Mouse (Mus musculus): ENCODE results near the gene Thy1. TPM values are rescaled to one million over a fixed set of nuclear protein-coding genes. Genes with fewer than 3 reads are reported as not detected.

The Thy1 gene
- total RNA-seq, 2 experiments from 2014 or later, result 854 to 877 TPM

GRCm38 (mm10) chr9:44052855-44053254 is 9.7 kb downstream of the Thy1 start:
- no peak for DNase-seq (ENCODE audit: low spot score in 2 of 2)
- intact Hi-C loops (cut with DNase I), result no loop called here

GRCm38 (mm10) chr9:44053936-44054335 is 10.8 kb downstream of the Thy1 start:
- no peak for DNase-seq (ENCODE audit: low spot score in 2 of 2)
- intact Hi-C loops (cut with DNase I), result no loop called here

GRCm38 (mm10) chr9:44058606-44059005 is 15.4 kb downstream of the Thy1 start:
- no peak for DNase-seq (ENCODE audit: low spot score in 2 of 2)
- intact Hi-C loops (cut with DNase I), result no loop called here

- no peak for DNase-seq (ENCODE audit: low spot score in 2 of 2)
- intact Hi-C loops (cut with DNase I), result loop anchor here (5.0 kb wide), 1 partner anchor 42 kb away; the partner anchor contains the start of gene C1qtnf5
Measured at GRCm38 (mm10) chr9:44065177-44065576, 22.0 kb downstream of the Thy1 start.

DNA sequence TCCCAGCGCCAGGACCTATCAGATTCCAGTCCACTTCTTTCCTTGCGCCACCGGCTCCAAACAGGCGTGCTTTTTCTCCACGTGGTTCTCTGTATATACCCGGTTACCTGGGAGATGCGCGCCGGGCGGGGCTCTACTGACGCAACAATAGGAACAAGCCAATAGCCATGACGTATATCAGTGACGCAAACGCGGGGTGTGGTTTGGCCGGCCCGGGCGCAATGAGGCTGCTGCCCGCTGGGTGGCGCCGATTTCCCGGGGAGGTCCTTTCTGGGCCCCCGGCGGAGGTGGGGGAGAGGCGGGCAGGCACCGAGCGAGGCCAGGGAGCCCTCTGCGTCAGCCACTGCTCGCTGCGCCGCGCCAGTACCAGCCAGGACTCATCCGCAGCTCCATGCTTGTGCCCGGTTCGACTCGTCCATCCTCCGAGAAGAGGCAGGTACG is 23.6 kb downstream of the Thy1 start, which contains the start of gene Usp2:
Gene Usp2 (plus strand): TSS at position 237 of the 441 bp plus-strand sequence.
- peak; percentile 100 for DNase-seq (ENCODE audit: low spot score in 2 of 2)
- intact Hi-C loops (cut with DNase I), result loop anchor here (5.0 kb wide), 1 partner anchor 40 kb away; the partner anchor contains the start of gene C1qtnf5

GRCm38 (mm10) chr9:44067241-44067959 is 24.2 kb downstream of the Thy1 start:
- intact Hi-C loops (cut with DNase I), result loop anchor here (5.0 kb wide), 1 partner anchor 40 kb away; the partner anchor contains the start of gene C1qtnf5
- DNase-seq (ENCODE audit: low spot score in 2 of 2), result no peak

- DNase-seq (ENCODE audit: low spot score in 2 of 2), result no peak
- intact Hi-C loops (cut with DNase I), result loop anchor here (5.0 kb wide), 1 partner anchor 39 kb away; the partner anchor contains the start of gene C1qtnf5
Measured at GRCm38 (mm10) chr9:44067960-44068330, 24.8 kb downstream of the Thy1 start.

- no peak for DNase-seq (ENCODE audit: low spot score in 2 of 2)
- intact Hi-C loops (cut with DNase I), result loop anchor here (5.0 kb wide), 1 partner anchor 38 kb away; the partner anchor contains the start of gene C1qtnf5
Measured at GRCm38 (mm10) chr9:44069252-44069651, 26.1 kb downstream of the Thy1 start.

DNA sequence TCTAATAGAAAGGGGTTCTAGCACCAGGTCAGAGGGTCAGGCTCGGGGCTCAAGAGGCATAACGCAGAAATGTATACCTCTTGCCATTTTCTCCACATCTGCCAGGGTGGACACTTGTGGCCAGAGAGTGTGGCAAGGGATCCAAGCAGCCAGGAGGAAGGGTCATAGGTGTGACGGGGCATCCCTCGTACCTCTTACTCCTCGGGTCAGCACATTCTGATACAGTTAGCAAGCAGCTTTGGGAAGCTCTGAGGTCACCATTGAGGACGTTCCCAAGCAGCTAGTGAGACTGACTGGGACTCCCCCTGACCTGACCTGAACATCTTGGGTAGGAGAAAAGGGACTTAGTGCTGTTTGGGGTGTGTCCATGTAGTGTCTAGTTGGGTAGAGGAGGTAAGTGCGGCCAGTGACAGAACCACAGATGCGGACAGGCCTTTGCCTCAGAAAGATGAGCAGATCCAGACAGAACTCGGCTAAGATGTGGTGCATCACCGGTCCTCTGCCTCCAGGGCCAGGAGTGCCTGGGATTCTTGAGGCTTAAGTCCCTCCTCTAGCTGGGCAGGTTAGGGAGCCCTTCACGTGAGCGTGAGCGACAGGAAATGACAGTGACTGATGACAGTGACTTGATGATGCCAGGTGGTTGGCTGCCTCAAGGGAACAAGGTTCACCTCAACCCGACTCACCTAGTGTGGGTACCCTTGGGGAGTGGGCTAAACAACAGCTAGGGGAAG is 27.1 kb downstream of the Thy1 start:
- DNase-seq (ENCODE audit: low spot score in 2 of 2), result no peak
- intact Hi-C loops (cut with DNase I), result no loop called here

- DNase-seq (ENCODE audit: low spot score in 2 of 2), result no peak
- intact Hi-C loops (cut with DNase I), result no loop called here
Measured at GRCm38 (mm10) chr9:44070844-44071231, 27.7 kb downstream of the Thy1 start.

DNA sequence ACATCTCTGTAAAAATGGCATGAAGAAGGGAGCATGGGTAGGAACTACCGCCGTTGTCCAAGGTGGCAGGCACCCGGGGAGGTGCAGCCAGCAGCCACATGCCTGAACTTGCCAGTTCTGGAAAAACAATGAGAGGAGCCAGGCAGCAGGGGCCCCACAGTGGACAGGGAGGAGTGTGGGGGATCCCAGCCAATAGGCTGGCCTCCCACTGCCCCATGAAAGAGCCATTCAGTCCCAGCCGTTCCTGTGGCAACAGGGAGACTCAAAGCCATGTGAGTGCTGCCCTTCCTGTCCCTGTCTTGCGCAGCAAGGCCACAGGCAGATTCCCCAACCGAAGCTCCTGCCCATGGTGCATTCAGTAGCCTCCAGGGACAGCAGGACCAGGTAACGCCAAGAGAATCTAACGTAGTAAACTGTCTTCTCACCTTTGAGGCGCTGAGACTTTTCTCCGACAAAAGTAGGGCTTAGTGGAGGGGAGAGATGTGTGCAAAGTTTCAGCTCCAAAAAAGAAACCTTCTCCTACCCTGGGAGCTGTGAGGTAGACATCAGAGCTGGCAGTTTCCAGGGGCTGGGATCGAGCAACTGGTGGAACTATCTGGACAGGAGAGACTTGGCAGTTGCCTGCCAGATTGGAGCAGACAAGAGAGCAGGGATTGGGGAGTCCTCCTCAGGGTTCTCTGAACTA is 28.9 kb downstream of the Thy1 start:
- DNase-seq (ENCODE audit: low spot score in 2 of 2), result peak in 1 of 2 experiments; percentile 46
- intact Hi-C loops (cut with DNase I), result no loop called here

- no peak for DNase-seq (ENCODE audit: low spot score in 2 of 2)
- intact Hi-C loops (cut with DNase I), result no loop called here
Measured at GRCm38 (mm10) chr9:44072599-44072915, 29.4 kb downstream of the Thy1 start.

DNA sequence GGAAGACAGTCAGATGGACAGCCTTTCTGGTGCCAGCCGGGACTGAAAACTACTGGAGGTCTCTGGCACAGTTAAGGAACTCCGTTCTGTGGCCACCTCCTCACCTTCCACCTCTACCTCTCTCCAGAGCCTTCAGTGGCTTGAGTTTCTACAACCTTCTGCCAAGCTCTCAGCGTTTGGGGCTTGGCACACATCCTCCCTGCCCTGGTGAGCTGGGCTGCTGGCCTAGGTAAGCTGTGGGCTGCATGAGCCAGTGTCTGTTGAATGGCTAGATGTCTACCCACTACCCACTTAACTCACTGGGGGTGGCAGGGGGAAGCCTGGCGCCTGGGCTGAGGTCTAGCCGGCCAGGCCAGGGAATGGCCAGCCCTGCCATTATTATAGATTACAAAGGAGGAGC is 29.9 kb downstream of the Thy1 start:
- no peak for DNase-seq (ENCODE audit: low spot score in 2 of 2)
- intact Hi-C loops (cut with DNase I), result no loop called here

DNA sequence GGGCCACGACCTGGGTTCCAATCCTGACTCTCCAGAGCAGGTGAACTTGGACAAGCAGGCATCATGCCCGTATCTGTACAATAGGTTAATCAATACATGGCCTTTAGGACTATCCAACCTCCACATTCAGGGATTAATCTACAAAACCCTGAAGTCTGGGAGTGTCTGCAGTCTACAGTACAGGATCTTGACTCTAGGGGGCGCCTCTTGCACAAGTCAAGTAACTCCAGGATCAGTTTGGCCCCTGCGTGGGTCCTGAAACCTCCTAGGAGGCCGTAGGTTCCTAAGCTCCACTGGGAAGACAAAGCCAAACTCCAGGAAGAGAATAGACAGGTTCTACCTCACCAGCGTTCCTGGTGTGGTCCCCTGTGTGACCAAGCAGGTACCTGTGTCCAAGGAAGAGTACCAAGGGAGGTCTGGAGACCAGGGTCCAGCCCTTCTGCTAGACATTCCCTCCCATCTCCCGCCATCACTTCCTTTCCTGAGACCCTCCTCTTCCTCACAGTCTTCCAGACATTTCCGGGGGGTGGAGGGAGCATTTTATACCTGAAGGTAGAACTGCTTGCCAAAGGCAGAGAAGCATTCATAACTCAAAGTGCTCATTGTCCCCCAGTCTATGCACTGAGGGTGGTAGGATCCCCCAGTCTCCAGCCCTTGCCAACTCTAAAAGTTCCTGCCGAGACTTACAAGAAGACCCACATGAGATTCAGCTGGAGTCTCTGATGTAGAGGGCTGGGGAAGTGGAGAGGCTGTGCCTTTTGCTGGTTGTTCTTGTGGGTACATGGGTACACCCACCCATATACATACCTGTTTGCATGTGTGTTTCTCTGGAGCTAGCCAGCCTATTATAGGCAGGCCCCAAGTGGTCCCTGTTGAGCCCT is 31.5 kb downstream of the Thy1 start:
- DNase-seq (ENCODE audit: low spot score in 2 of 2), result no peak
- intact Hi-C loops (cut with DNase I), result no loop called here

DNA sequence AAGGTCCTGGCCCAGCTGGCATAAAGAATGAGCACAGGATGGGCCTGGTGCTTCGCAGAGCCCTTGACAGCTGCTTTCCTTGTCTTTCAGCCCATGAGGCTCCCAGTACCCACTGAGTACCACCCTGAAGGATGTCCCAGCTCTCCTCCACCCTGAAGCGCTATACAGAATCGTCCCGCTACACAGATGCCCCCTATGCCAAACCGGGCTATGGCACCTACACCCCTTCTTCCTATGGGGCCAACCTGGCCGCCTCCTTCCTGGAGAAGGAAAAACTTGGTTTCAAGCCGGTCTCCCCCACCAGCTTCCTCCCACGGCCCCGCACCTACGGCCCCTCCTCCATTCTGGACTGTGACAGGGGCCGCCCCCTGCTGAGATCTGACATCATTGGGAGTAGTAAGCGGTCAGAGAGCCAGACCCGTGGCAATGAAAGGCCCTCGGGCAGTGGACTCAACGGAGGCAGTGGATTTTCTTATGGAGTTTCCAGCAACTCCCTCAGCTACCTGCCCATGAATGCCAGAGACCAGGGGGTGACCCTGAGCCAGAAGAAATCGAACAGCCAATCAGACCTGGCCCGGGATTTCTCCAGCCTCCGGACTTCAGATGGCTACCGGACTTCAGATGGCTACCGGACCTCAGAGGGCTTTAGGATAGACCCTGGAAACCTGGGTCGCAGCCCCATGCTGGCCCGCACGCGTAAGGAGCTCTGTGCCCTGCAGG is 32.3 kb downstream of the Thy1 start:
- no peak for DNase-seq (ENCODE audit: low spot score in 2 of 2)
- intact Hi-C loops (cut with DNase I), result no loop called here

- no peak for DNase-seq (ENCODE audit: low spot score in 2 of 2)
- intact Hi-C loops (cut with DNase I), result no loop called here
Measured at GRCm38 (mm10) chr9:44075996-44076763, 33.0 kb downstream of the Thy1 start.

GRCm38 (mm10) chr9:44076764-44077120 is 33.6 kb downstream of the Thy1 start:
- peak; percentile 68 to 78 for DNase-seq (ENCODE audit: low spot score in 2 of 2)
- intact Hi-C loops (cut with DNase I), result no loop called here

All from left cerebral cortex, postnatal 14 days (tissue).